Mouse (Mus musculus): ENCODE results near the gene Znhit1.
"Not testable (repeated sequence)": the region's sequence is repeated elsewhere in the genome, so short reads cannot be mapped to it uniquely, and the experiment has no call there.

Gene Znhit1

DNA sequence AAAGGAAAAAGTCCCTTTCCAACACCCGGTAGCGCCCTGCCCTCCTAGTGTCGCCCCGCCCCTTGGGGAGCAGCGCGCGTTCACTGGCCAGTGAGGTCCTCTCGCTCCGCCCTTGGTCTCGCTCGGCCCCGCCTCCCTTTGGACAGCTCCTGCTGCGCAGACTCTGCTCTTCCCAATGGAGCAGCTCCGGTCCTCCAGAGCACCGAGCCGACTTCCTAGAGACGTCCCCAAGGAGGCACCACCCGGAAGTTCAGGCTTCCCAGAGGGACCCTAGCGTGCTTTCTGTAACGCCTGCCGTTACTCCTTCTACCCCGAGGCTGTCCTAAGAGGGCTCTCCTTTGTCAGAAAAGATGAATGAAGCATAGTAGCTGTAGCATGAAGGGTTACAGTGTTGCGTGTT, 34.8 kb downstream of the Znhit1 start, which contains the start of gene Fis1:
TSS of gene Fis1 (plus strand) at position 261 of the 400 bp plus-strand sequence.
- peak; percentile 64 for DNase-seq (ENCODE audit: low spot score)

DNA sequence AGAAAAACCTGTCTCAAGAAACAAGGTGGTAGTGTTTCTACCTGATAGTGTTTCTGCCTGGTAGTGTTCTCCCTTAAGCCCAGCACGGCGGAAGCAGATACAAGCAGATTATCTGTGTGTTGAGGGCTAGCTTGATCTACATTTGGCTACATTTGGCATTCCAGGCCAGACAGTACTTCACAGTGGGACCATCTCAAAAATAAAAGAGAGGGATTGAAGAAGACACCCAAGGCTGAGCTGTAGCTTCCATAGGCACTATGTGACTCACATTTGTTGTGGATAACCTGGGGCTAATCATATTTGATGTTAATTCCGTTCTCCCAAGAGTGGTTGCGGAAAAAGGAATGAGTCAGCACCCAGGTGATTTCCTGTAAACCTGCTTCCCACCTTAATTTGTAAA, 35.7 kb downstream of the Znhit1 start:
- DNase-seq (ENCODE audit: low spot score) = no peak

DNA sequence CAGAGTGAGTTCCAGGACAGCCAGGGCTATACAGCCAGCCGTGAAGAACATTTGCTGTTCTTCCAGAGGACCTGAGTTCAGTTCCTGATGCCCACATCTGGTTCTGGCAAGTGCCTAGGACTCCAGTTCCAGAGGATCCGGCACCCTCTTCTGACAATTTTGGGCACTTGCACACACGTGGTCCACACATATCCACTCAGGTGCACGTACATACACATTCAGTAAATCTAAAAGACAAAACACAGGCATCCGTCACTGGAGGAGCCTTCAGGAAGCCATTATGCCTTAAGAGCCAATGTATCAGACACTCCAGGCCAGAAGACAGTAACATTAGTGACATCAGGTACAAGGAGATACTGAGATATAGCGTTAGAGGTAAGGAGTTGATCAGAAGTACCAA, 37.3 kb downstream of the Znhit1 start:
- no peak for DNase-seq (ENCODE audit: low spot score)

DNA sequence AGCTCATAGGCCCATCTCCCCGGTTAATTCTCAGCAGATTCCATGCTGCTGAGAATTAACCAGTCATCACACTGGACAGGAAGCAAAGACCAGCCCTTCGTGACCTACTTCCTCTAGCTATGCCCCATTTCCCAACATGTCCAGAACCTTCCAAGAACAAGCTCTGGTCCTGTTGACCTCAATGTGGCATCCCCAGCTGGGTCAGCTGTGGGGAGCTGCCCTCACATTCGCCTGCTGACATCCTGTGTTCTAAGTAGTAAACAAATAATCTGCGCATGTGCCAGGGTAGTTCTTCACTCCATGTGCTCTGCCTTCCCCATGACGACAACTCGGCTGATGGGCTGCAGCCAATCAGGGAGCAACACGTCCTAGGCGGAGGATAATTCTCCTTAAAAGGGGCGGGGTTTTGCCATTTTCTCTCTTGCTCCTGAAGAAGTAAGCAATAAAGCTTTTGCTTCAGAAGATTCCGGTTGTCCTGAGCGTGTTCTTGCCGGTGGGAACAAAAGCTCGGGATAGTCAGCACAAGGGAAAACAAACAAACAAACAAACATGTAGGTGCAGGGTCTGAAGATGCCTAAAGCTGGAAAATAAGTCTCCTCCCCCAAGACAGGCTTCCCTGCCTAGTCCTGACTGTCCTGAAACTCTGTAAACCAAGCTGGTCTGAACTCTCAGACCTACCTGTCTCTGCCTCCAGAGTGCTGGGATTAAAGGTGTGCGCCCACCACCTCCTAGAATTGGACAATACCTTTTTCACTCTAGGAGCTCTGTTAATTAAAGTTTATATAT, 38.1 kb downstream of the Znhit1 start:
- not testable (repeated sequence) for DNase-seq (ENCODE audit: low spot score)

DNA sequence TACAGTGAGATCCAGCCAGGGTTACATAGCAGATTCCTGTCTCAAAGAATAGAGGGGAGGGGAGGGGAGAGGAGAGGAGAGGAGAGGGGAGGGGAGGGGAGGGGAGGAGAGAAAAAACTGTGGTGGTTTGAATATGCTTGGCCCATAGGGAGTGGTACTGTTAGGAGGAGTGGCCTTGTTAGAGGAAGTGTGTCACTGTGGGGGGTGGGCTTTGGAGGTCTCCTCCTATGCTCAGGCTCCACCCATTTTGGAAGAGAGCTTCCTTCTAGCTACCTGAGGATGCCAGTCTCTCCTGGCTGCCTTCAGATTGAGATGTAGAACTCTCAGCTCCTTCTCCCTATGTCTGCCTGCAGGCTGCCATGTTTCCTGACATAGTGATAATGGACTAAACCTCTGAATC, 39.9 kb downstream of the Znhit1 start:
- no peak for DNase-seq (ENCODE audit: low spot score)

DNA sequence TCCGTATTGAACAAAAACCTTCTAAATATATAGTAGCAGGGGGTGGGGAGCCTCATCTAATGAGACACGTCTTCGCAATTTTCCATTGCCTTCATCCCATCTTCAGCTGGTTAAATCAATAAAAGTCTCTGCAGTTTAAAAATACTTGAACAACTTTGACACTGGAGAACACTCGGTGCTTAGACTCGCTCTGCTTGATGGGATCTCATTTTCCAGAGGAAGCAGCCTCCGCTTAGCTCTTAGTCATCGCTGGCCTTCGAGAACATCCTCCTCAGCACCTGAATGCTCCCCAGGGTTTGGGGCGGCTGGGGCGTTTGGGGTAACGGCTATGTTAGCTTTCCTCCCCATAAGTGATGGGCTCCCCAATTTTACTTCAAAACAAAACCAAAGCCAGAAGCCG, 42.7 kb downstream of the Znhit1 start:
- no peak for DNase-seq (ENCODE audit: low spot score)

DNA sequence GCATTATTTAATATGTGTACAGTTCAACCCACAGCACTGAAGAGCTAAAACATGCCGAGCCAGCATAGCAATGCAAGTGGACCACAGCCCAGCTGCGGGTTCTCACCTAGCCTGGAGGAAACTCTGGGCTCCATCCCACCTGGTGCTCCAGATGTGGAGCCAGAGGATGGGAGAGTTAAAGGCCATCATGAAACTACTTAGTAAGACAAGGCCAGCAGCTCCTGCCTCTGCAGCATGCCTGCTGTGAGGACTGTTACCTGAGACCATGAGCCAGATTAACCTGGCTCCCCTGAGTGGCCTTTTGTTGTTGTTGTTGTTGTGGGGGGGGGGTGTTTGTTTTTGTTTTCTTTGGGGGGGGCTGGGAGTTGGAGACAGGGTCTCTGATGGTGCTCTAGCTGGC, 44.4 kb downstream of the Znhit1 start:
- DNase-seq (ENCODE audit: low spot score) = no peak

DNA sequence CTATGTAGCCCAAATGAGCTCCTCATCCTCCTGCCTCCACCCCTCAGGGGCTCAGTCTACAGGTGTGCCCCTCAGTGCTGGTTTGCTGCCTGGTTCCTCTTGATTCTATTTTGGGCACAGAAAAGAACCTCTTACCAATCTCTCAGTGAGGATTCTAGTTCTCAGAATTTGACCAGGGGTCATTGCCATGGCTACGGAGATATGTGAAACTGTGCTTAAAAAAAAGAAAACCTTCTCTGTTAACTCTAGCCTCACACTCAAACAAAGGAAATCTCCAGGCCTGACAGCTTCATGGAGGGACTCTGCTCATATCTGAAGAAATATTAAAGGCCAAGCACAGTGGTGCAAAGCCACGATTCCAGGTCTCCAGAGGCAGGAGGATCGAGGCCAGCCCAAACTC, 45.0 kb downstream of the Znhit1 start:
- DNase-seq (ENCODE audit: low spot score) = no peak

DNA sequence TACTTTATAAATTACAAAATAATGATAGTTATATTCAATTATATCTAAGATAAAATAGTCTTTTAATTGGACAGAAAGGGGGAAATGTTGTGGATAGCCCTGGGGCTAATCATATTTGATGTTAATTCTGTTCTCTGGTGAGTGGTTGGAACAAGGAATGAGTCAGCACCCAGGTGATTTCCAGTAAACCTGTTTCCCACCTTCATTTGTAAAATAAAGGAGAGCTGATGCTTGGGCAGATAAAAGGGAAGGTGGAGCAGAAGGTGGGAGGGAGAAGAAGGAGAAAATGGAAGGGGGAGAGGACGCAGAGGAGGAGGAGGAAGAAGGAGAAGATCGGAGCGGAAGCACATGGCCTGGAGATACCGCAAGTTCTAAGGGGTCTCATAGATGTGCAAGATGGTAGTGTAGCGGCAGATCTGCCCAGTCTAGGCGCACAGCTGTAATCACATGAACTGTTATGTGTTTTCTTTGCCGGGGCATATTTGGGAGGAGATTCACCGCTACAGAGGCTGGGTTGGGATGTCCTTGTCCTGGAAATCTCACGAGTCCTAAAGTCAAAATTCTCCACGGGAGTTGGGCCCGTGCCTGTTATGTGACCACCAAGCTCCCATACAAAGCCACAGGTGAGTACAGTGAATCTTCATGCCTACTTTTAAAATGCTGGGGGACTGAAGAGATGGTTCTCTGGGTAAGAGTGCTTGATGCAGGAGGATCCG, 46.8 kb downstream of the Znhit1 start:
- no peak for DNase-seq (ENCODE audit: low spot score)

DNA sequence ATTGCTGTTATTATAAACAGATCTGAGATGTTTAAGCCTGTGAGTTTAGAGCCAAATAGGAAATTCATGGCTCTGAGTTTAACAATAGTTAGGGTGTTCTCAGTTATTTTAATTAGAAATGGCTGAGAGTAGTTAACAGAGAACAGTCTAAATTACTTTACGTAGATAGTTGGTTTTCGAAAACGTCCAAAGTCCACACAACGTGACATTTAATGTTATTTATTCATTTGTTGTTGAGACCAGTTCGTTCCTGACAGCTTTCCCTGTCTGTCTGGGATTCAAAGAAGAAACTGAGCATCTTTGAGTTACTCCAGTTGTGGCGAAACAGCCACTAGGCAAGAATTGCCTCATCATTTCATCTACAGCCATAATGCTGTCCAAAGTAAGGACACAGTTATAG, 47.8 kb downstream of the Znhit1 start:
- DNase-seq (ENCODE audit: low spot score) = not testable (repeated sequence)

DNA sequence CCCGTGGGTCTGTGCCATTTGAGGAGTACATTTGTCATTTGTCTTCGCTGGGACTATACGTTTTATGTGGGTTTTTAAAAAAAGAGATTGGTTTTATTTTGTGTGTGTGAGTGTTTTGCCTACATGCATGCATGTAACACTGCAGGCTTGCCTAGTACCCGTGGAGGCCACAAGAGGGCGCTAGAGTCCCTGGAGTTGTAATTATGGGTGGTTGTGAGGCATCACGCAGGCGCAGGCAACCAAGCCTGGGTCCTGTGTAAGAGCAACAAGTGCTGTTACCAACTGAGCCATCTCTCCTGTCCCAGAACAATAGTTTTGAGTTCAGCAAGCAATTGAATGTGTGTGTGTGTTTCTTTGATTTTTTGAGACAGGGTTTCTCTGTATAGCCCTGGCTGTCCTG, 48.5 kb downstream of the Znhit1 start:
- DNase-seq (ENCODE audit: low spot score) = peak; percentile 26

DNA sequence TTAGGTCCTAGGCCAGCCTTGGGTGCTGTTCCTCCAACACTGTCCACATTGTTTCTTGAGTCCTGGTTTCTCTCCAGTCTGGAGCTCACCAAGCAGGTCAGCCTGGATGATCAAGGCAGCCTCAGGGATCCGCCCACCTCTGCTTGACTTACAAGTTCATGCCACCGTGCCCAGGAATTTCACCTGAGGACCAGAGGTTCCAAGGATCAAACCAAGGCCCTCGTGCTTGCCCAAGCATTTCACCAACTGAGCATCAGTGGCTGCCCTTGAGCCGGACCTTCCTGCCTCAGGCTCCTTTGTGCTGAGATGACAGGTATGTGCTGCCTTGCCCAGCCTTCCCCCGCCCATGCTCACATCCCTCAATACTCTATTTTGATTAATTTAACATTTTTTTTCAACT, 50.2 kb downstream of the Znhit1 start:
- no peak for DNase-seq (ENCODE audit: low spot score)

DNA sequence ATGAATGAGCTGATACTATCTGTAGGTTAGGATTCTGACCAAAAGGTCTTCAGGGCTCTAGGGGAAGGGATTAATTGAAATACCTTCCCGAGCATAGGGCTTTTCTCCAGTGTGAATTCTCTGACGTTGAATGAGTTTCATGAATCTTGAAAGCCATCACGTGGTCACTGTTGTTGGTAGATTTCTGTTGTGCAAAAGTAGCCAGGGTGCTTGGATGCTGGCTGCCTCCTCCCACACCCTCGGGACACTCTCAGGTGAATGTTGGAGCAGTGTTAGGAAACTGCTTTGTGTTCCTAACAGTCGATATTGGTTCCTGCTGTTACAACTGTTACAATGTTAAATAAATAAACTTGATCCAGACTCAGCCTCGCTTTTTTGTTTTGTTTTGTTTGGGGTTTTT, 51.1 kb downstream of the Znhit1 start:
- DNase-seq (ENCODE audit: low spot score) = no peak

DNA sequence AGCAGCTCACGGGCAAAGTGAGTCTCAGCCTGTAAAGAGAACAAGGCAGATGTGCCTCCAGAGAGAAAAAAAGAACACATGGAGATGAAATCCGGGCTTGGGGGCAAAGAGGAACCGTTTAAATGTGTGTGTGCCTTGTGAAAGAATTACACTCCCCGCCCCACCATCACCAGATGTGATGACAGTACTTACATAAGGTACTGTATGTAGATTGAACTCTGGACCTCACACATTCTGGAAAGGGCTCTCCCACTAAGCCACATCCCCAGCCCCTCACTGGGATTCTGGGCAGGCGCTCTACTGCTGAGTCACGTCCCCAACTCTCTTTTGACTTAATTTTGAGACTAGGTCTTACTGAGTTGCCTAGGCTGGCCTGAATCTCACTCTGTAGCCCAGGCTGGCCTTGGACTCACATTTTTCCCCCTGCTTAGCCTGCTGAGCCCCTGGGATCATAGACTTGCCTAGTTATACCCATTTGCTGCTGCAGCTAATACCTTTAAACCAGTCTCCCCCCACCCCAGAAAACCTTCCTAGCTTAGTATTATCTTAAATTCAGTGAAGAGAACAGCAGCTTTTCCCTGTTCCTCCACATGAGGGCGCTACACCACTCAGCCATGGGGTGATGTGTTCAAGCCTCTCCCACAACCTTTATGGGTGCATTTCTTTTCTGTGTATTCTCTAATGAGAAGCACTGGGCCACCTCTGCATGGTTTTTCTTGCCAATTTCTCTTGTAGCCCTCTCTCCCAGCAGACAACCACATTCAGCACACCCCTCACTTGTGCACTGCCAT, 51.7 kb downstream of the Znhit1 start:
- DNase-seq (ENCODE audit: low spot score) = no peak

DNA sequence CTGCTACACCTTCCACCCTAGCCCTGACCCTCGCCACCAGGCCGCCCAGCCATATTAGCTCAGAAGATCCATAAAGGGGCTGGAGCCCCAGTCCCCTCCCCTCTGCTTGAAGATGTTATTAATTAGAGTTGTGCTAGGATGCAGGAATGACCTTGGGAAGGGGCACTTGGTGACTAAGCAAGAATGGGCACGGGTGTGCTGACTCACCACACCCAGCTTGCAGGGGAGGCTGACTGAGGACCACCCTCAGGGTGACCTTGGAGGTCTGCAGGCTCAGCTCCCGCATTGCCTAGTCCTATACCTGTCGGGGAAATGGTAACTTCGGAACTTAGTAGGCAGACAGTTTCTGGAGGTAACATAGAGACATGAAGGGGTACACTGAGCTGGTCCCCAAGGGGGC, 53.9 kb downstream of the Znhit1 start:
- no peak for DNase-seq (ENCODE audit: low spot score)

DNA sequence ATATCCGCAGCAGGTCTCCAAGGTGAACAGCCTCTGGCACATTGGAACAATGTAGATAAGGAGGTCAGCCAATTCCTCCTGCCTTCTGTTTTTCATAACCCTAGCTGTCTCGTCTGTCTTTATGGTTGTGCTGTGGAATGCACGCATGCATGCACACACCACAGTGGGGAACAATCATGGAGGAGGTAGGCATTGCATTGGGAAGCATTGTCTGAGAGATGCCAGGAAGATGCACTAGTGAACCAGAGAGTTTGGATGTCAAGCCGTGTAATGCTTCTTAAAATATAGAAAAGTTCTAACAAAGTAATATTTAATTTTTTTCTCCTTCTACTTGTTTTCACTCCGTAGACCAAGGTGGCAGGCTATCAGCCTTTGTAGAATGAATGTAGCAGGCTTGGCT, 54.9 kb downstream of the Znhit1 start:
- DNase-seq (ENCODE audit: low spot score) = no peak
